Mouse (Mus musculus): ENCODE results near the gene Lipe. TPM values are rescaled to one million over a fixed set of nuclear protein-coding genes. Genes with fewer than 3 reads are reported as not detected.

The Lipe gene
- polyA plus RNA-seq (2012; rRNA removed) = 4.2 and 4.6 TPM in 2 replicates

DNA sequence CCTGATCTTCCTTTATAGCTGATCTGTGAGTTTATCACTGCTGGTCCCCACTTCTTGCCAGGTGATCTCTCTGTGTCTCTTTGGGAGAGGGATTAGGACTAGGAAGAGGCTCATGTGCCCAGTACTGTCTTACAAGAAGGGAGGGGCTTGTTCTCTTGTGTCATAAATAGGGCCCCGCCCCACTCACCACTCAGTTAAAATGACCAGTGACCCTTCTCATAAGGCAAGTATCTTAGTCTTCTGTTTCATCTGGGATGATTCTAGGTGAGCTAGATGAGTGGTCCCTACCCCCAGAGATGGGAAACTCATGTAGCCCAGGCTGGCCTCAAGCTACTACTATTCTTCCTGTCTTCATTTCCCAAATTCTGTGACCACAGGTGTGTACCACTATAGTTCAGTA, at the start of gene Lipe:
TSS of gene Lipe (minus strand) at position 101 of the 400 bp plus-strand sequence.

DNA sequence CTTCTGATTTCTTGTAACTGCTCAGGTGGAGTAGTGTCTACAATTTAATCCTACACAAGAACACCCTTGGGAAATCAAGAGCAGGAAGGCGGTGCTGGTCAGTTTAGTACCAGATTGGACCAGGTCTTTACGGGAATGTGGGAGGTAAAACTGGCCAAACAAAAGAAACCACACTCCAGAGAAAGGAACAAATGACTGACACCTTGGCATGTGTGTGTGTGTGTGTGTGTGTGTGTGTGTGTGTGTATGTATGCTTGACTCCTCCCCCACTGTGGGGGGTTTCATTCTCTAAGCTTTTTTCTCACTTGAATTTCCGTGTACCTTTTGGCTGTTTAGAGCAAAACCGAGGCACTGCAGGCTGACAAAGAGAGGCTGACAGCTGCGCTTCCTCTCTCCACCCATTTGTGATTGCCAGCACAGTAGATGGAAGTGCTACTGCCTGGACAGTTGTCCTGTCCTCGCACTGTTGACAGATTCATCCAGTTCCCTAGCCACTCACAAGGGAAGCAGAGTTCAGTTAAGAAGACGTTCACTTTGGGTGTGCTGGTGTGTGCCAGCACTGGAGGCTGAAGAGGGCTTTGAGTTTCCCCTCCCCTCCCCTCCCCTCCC, 14.4 kb upstream of the Lipe start, which contains the start of gene Cxcl17:
TSS of gene Cxcl17 (minus strand) at position 54 of the 609 bp plus-strand sequence.

GRCm38 (mm10) chr7:25369058-25369749, 29.3 kb downstream of the Lipe start, which contains the start of gene Cnfn:
TSS of gene Cnfn (minus strand) at chr7:25369724.

Other genes starting within 250 kb of the Lipe start
- 0.78 and 1.2 TPM in 2 replicates for gene Pou2f2, start 219.0 kb downstream of the Lipe start, polyA plus RNA-seq (2012; rRNA removed)
- gene Dedd2, start 178.1 kb downstream of the Lipe start, polyA plus RNA-seq (2012; rRNA removed) = 21.9 and 22.7 TPM in 2 replicates
- 3.0 and 3.4 TPM in 2 replicates for gene Zfp526, start 177.3 kb downstream of the Lipe start, polyA plus RNA-seq (2012; rRNA removed)
- gene Gsk3a, start 160.9 kb downstream of the Lipe start, polyA plus RNA-seq (2012; rRNA removed) = 36.1 and 41.2 TPM in 2 replicates
- 8.3 and 9.0 TPM in 2 replicates for gene Erf, start 147.9 kb downstream of the Lipe start, polyA plus RNA-seq (2012; rRNA removed)
- gene Cic, start 131.0 kb downstream of the Lipe start, polyA plus RNA-seq (2012; rRNA removed) = 10.4 and 13.0 TPM in 2 replicates
- gene Pafah1b3, start 100.7 kb downstream of the Lipe start, polyA plus RNA-seq (2012; rRNA removed) = 25.4 and 28.3 TPM in 2 replicates
- 0.02 and 0.05 TPM in 2 replicates for gene Prr19, start 97.3 kb downstream of the Lipe start, polyA plus RNA-seq (2012; rRNA removed)
- 0.05 and 0.08 TPM in 2 replicates for gene Tmem145, start 92.6 kb downstream of the Lipe start, polyA plus RNA-seq (2012; rRNA removed)
- gene Megf8, start 81.5 kb downstream of the Lipe start, polyA plus RNA-seq (2012; rRNA removed) = 1.1 and 1.4 TPM in 2 replicates
- not detected in 2 replicates for gene Cnfn, start 29.0 kb downstream of the Lipe start, polyA plus RNA-seq (2012; rRNA removed)
- gene Cxcl17, start 14.2 kb upstream of the Lipe start, polyA plus RNA-seq (2012; rRNA removed) = not detected in 2 replicates
- 28.6 and 33.7 TPM in 2 replicates for gene Ceacam1, start 78.9 kb upstream of the Lipe start, polyA plus RNA-seq (2012; rRNA removed)
- 0.02 and 0.05 TPM in 2 replicates for gene Ceacam2, start 141.1 kb upstream of the Lipe start, polyA plus RNA-seq (2012; rRNA removed)
- gene Erich4, start 217.2 kb upstream of the Lipe start, polyA plus RNA-seq (2012; rRNA removed) = 0.22 TPM in 1 of 2 replicates, not detected in the other
- 11.8 and 12.8 TPM in 2 replicates for gene Dmac2, start 220.7 kb upstream of the Lipe start, polyA plus RNA-seq (2012; rRNA removed)
- 2.6 and 2.7 TPM in 2 replicates for gene B3gnt8, start 227.9 kb upstream of the Lipe start, polyA plus RNA-seq (2012; rRNA removed)